Mouse (Mus musculus): ENCODE measurements around the gene Gm20696.

The Gm20696 gene

GRCm38 (mm10) chr6:99666318-99667171 lies at the start of gene Gm20696, which contains the start of gene Eif4e3:
TSS of gene Gm20696 (minus strand) at chr6:99666797.
TSS of gene Eif4e3 (minus strand) at chr6:99666771.
- peak; percentile 95 for DNase-seq

GRCm38 (mm10) chr6:99715913-99716312 lies 49.3 kb upstream of the Gm20696 start:
- DNase-seq, result no peak

- DNase-seq, result no peak
These were observed 48.6 kb upstream of the Gm20696 start for GRCm38 (mm10) chr6:99715191-99715590.

GRCm38 (mm10) chr6:99713256-99713655 lies 46.7 kb upstream of the Gm20696 start:
- no peak for DNase-seq

GRCm38 (mm10) chr6:99711576-99712101 lies 45.0 kb upstream of the Gm20696 start:
- DNase-seq, result no peak

GRCm38 (mm10) chr6:99700484-99700883 lies 33.9 kb upstream of the Gm20696 start:
- DNase-seq, result no peak

- no peak for DNase-seq
These were observed 26.6 kb upstream of the Gm20696 start for GRCm38 (mm10) chr6:99692916-99693841.

GRCm38 (mm10) chr6:99692206-99692915 lies 25.8 kb upstream of the Gm20696 start, which contains the start of gene Gpr27:
TSS of gene Gpr27 (plus strand) at chr6:99692679.
- DNase-seq, result peak; percentile 54

- DNase-seq, result no peak
These were observed 25.1 kb upstream of the Gm20696 start for GRCm38 (mm10) chr6:99691666-99692205.

- no peak for DNase-seq
These were observed 21.9 kb upstream of the Gm20696 start for GRCm38 (mm10) chr6:99688513-99688912.

GRCm38 (mm10) chr6:99684899-99685298 lies 18.3 kb upstream of the Gm20696 start:
- no peak for DNase-seq

GRCm38 (mm10) chr6:99683974-99684373 lies 17.4 kb upstream of the Gm20696 start:
- DNase-seq, result no peak

- no peak for DNase-seq
These were observed 11.5 kb upstream of the Gm20696 start for GRCm38 (mm10) chr6:99678108-99678507.

GRCm38 (mm10) chr6:99677325-99677724 lies 10.7 kb upstream of the Gm20696 start:
- no peak for DNase-seq

GRCm38 (mm10) chr6:99674482-99674881 lies 7.9 kb upstream of the Gm20696 start:
- DNase-seq, result no peak

GRCm38 (mm10) chr6:99671768-99672167 lies 5.2 kb upstream of the Gm20696 start:
- no peak for DNase-seq

GRCm38 (mm10) chr6:99670481-99671119 lies 4.0 kb upstream of the Gm20696 start:
- peak; percentile 82 for DNase-seq

- peak; percentile 47 for DNase-seq
These were observed 3.1 kb upstream of the Gm20696 start for GRCm38 (mm10) chr6:99669481-99670325.

GRCm38 (mm10) chr6:99667290-99667689 lies 693 bp upstream of the Gm20696 start:
- no peak for DNase-seq

GRCm38 (mm10) chr6:99665457-99666317 lies 910 bp downstream of the Gm20696 start:
- DNase-seq, result peak; percentile 40
